Mouse (Mus musculus) forebrain, embryonic 13.5 days (tissue): ENCODE measurements at regions not wholly inside any gene's neighbourhood (a gene's known extent, or its start where the extent isn't known, plus 50 kb on each side); places are given as distances from the start of the nearest gene placed in this dataset.

ENCODE experiments used
- ATAC-seq: fragments of 200-750 bp; cut with Nextera tagmentation; 2 replicates; pipeline ENCODE4 v1.8.0; 2017
- H3K27ac ChIP-seq: fragments of 300-500 bp; sonication (generic); 2 replicates; pipeline ENCODE4 v1.5.1; 2015; ENCODE audit warnings: inconsistent platforms, mild to moderate bottlenecking, moderate library complexity
- H3K27me3 ChIP-seq: fragments of 300-500 bp; sonication (generic); 2 replicates; pipeline ENCODE4 v1.6.1; 2015; ENCODE audit warnings: mild to moderate bottlenecking, inconsistent platforms
- H3K36me3 ChIP-seq: fragments of 300-500 bp; sonication (generic); 2 replicates; pipeline ENCODE4 v1.6.1; 2015; ENCODE audit warnings: mild to moderate bottlenecking, inconsistent platforms; ENCODE audit not compliant: poor library complexity, severe bottlenecking
- H3K4me1 ChIP-seq: fragments of 300-500 bp; sonication (generic); 2 replicates; pipeline ENCODE4 v1.6.1; 2015; ENCODE audit warnings: inconsistent platforms
- H3K4me2 ChIP-seq: fragments of 300-500 bp; sonication (generic); 2 replicates; pipeline ENCODE4 v1.6.1; 2015; ENCODE audit warnings: inconsistent platforms, mild to moderate bottlenecking, moderate library complexity
- H3K4me3 ChIP-seq: fragments of 300-500 bp; sonication (generic); 2 replicates; pipeline ENCODE4 v1.5.1; 2015; ENCODE audit warnings: mild to moderate bottlenecking, inconsistent platforms
- H3K9ac ChIP-seq: fragments of 300-500 bp; sonication (generic); 2 replicates; pipeline ENCODE4 v1.6.1; 2015; ENCODE audit warnings: mild to moderate bottlenecking, inconsistent platforms
- H3K9me3 ChIP-seq: fragments of 300-500 bp; sonication (generic); replicated peaks from 2 replicates; pipeline ENCODE4 v1.6.1; 2016; ENCODE audit warnings: inconsistent platforms
- WGBS: fragments of 180-500 bp; shearing (Covaris S2); methylation state at CpG from one replicate; pipeline ENCODE4 v1.1.7; 2015; 5-methylcytosine and 5-hydroxymethylcytosine counted together

GRCm38 (mm10) chr5:58705561-58705960, 987.8 kb downstream of the Pcdh7 start:
- Histone ChIP-seq H3K27ac (no peak overlapping the region), H3K4me1 (no peaks in the 10 kb centered on the region), H3K9me3 (no peaks in the 10 kb centered on the region), H3K4me3 (no peak overlapping the region), H3K36me3 (no peaks in the 10 kb centered on the region), H3K4me2 (no peak overlapping the region), H3K27me3 (no peaks in the 10 kb centered on the region), H3K9ac (no peak overlapping the region)
- WGBS, result 84% methylated on average over 1 of the region's 1 CpGs
- ATAC-seq, result no peak

GRCm38 (mm10) chr5:58712381-58712780, 994.6 kb downstream of the Pcdh7 start:
- Histone ChIP-seq H3K4me3 (no peak overlapping the region), H3K36me3 (no peaks in the 10 kb centered on the region), H3K4me2 (no peak overlapping the region), H3K9me3 (no peaks in the 10 kb centered on the region), H3K27me3 (no peaks in the 10 kb centered on the region), H3K9ac (no peak overlapping the region), H3K4me1 (no peaks in the 10 kb centered on the region), H3K27ac (no peak overlapping the region)
- WGBS, result 26% methylated on average over 1 of the region's 1 CpGs
- no peak for ATAC-seq

GRCm38 (mm10) chr5:58733366-58733765, 1015.6 kb downstream of the Pcdh7 start:
- Histone ChIP-seq H3K27me3 (no peaks in the 10 kb centered on the region), H3K9me3 (no peaks in the 10 kb centered on the region), H3K4me2 (no peak overlapping the region), H3K4me3 (no peak overlapping the region), H3K4me1 (peaks cover 6% of the 10 kb centered on the region), H3K9ac (no peak overlapping the region), H3K36me3 (no peaks in the 10 kb centered on the region), H3K27ac (no peak overlapping the region)
- no peak for ATAC-seq
- WGBS, result 98% methylated on average over 3 of the region's 3 CpGs

- WGBS, result 91% methylated on average over 2 of the region's 2 CpGs
- Histone ChIP-seq H3K27ac (no peak overlapping the region), H3K36me3 (no peaks in the 10 kb centered on the region), H3K4me1 (peaks cover 6% of the 10 kb centered on the region), H3K4me2 (no peak overlapping the region), H3K9me3 (no peaks in the 10 kb centered on the region), H3K27me3 (no peaks in the 10 kb centered on the region), H3K9ac (no peak overlapping the region), H3K4me3 (no peak overlapping the region)
- ATAC-seq, result no peak
These were observed 1016.2 kb downstream of the Pcdh7 start for GRCm38 (mm10) chr5:58733961-58734360.

- no peaks in the 10 kb centered on the region for H3K36me3 ChIP-seq
- no peak; the same call in 1 of the 2 replicates for ATAC-seq
- no peak overlapping the region for H3K4me2 ChIP-seq
- H3K27ac ChIP-seq, result no peak overlapping the region
- H3K4me3 ChIP-seq, result no peak overlapping the region
- H3K9me3 ChIP-seq, result no peaks in the 10 kb centered on the region
- H3K9ac ChIP-seq, result no peak overlapping the region
- H3K27me3 ChIP-seq, result no peaks in the 10 kb centered on the region
- peaks cover 6% of the 10 kb centered on the region for H3K4me1 ChIP-seq
- WGBS, result 66% methylated on average over 9 of the region's 9 CpGs
These were observed 1018.8 kb downstream of the Pcdh7 start for GRCm38 (mm10) chr5:58736610-58737009.

- H3K9ac ChIP-seq, result no peak overlapping the region
- ATAC-seq, result no peak; the same call in 1 of the 2 replicates
- WGBS, result 72% methylated on average over 4 of the region's 4 CpGs
- no peak overlapping the region for H3K4me2 ChIP-seq
- no peak overlapping the region for H3K27ac ChIP-seq
- H3K27me3 ChIP-seq, result no peaks in the 10 kb centered on the region
- no peaks in the 10 kb centered on the region for H3K36me3 ChIP-seq
- peaks cover 6% of the 10 kb centered on the region for H3K4me1 ChIP-seq
- no peaks in the 10 kb centered on the region for H3K9me3 ChIP-seq
- H3K4me3 ChIP-seq, result no peak overlapping the region
These were observed 1019.6 kb downstream of the Pcdh7 start for GRCm38 (mm10) chr5:58737264-58737883.

- Histone ChIP-seq H3K4me3 (no peak overlapping the region), H3K9ac (no peak overlapping the region)
These were observed 1020.3 kb downstream of the Pcdh7 start for GRCm38 (mm10) chr5:58738041-58738440.

GRCm38 (mm10) chr5:58740759-58741158, 1023.0 kb downstream of the Pcdh7 start:
- H3K4me3 ChIP-seq, result no peak overlapping the region
- peaks cover 6% of the 10 kb centered on the region for H3K4me1 ChIP-seq
- peak; percentile 81 for ATAC-seq
- H3K9ac ChIP-seq, result no peak overlapping the region
- no peaks in the 10 kb centered on the region for H3K27me3 ChIP-seq
- H3K36me3 ChIP-seq, result no peaks in the 10 kb centered on the region
- WGBS, result 55% methylated on average over 1 of the region's 1 CpGs
- H3K27ac ChIP-seq, result no peak overlapping the region
- H3K4me2 ChIP-seq, result no peak overlapping the region
- no peaks in the 10 kb centered on the region for H3K9me3 ChIP-seq

More at GRCm38 (mm10) chr5:58738041-58738440, 1020.3 kb downstream of the Pcdh7 start:
- Histone ChIP-seq H3K4me1 (peaks cover 6% of the 10 kb centered on the region), H3K4me2 (no peak overlapping the region), H3K27me3 (no peaks in the 10 kb centered on the region), H3K9me3 (no peaks in the 10 kb centered on the region), H3K36me3 (no peaks in the 10 kb centered on the region), H3K27ac (no peak overlapping the region; the same call in 1 of the 2 replicates)
- 68% methylated on average over 4 of the region's 4 CpGs for WGBS
- ATAC-seq, result no peak; the same call in 1 of the 2 replicates

- Histone ChIP-seq H3K4me1 (no peaks in the 10 kb centered on the region), H3K4me2 (no peak overlapping the region; the same call in 1 of the 2 replicates), H3K36me3 (no peaks in the 10 kb centered on the region), H3K4me3 (no peak overlapping the region), H3K9me3 (no peaks in the 10 kb centered on the region), H3K27me3 (no peaks in the 10 kb centered on the region), H3K27ac (no peak overlapping the region), H3K9ac (no peak overlapping the region)
- ATAC-seq, result no peak
- 2% methylated on average over 6 of the region's 6 CpGs for WGBS
These were observed 1029.9 kb downstream of the Pcdh7 start for GRCm38 (mm10) chr5:58747684-58748083.

- WGBS, result 71% methylated on average over 6 of the region's 6 CpGs
These were observed 1034.0 kb downstream of the Pcdh7 start for GRCm38 (mm10) chr5:58751777-58752176.

More at GRCm38 (mm10) chr5:58751777-58752176, 1034.0 kb downstream of the Pcdh7 start:
- Histone ChIP-seq H3K9ac (no peak overlapping the region), H3K36me3 (no peaks in the 10 kb centered on the region), H3K27me3 (no peaks in the 10 kb centered on the region), H3K4me3 (no peak overlapping the region), H3K4me2 (no peak overlapping the region), H3K9me3 (no peaks in the 10 kb centered on the region), H3K27ac (no peak overlapping the region), H3K4me1 (no peaks in the 10 kb centered on the region)
- no peak for ATAC-seq
